Mouse (Mus musculus) embryo, embryonic 10.5 days (tissue): ENCODE data around the gene Dnajc4.
A peak's percentile ranks its signal among the peaks of the same experiment; 100 is the strongest.

Experiments
- DNase-seq: peaks from one replicate; pipeline ENCODE4 v3.0.0-alpha.2; 2015; ENCODE audit warnings: low spot score

Gene Dnajc4

DNA sequence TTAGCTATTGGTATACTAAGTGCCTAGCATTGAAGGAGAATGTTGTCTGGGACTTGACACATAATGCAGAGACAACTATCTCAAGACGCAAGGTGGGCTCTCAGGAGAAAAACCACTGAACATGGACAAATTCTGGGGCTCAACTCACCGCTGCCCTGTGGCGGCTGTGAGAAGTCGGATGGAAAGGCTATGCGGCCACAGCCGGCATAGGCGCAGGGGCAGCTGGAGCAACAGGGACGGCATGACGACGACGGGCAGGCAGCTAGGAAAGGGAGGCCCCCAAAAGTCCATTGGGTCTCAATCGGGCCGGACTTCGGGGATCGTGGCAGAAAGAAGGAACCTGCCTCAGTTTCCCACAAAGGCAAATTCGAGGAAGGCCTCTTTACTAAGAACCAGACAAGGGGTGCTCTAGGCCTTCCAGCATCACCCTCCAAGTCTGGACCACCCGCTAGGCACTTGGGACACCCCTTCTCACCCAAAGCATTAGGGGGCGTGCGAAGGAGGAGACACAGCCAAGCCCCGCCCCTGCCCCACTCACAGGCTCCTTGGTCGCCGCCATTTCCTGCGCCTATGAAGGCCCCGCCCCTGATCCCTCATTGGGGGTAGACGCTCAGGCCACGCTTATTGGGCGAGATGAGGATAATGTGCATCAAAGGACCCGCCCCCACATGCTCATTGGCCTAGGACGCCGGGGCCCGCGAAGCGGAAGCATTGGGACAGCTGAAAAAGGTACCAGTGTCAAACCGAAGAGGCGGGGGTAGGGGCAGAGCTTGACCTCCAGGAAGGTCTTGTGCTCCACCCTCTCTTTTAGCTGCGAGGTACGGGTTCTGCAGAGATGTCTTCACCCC is at the start of gene Dnajc4:
TSS of gene Dnajc4 (minus strand) at position 562 of the 848 bp plus-strand sequence.
- peak; percentile 100 for DNase-seq

DNA sequence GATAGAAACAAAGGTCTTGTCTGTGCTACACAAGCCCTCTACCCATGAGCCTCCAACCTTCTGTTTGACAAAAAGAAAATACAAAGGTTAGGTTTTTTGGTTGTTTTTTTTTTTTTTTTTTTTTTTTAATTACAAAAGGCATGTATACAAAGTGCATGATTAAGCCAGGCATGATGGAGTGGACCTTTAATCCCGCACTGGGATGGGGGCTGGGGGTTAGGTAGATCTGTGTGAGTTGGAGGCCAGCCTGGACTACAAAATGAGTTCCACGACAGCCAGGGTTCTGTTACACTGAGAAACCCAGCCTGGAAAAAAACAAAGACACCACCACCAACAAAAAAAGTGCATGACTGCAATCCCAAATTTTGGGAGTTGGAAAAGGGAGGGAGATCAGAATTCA is 48.8 kb upstream of the Dnajc4 start:
- DNase-seq, result no peak

DNA sequence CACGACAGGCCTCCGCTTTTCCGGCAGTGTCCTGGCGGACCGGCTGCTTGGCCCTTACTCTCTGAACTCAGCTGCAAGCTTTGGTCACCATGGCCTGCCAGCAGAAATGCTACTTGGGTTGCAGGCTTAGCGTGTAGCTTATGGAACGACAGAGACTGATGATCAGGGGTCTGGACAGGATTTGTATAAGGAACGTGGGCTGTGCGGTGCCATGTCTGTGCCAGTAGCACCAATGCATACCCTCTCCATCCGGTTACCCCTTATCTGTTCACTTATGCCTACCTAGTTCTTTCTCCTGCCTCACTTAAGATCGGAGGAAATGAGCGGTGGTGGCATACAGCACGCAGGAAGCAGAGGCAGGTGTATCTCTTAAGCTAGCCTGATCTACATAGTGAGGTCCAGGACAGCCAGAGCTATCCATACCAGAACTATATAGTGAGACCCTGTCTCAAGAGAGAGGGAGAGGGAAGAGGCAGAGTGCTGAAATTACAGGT is 48.3 kb upstream of the Dnajc4 start:
- no peak for DNase-seq

DNA sequence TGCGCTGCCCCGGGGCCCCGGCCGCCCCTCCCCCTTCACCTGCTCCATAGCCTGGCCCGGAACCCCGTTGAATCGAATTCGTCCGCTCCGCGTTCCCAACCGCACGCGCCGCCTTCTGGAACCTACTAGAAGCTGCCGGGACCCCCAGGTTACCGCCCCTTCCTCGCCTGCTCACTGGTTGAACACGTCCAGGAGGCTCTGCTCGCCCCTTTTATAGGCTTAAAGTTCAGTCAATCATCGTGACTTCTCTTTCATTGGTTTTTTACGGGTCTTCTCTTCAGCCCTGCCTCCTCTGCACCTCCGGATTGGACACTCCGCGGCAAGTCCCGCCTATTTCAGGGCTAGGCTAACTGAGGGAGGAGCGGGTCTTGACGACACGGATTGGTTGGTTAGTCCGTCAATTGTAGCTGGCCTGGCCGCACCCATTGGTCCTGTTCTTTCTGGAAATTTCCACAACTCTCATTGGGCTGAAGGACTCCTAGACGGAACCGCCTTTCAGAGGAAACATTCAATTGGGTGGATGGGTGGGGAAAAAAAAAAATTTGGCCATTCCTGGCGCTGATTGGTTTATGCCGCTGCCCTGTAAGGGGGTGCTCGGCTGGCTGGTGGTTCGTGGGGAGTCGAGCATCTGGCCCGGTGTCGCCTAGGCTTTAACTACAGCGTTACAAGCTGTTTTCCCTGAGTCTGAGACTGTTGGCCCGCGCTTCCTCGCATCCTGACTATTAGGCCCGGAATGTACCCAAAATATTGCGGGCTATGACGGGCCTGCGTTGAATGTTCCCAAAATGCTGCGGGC is 47.7 kb upstream of the Dnajc4 start, which contains the start of gene Stip1:
TSS of gene Stip1 (minus strand) at position 127 of the 796 bp plus-strand sequence.
- peak; percentile 100 for DNase-seq

DNA sequence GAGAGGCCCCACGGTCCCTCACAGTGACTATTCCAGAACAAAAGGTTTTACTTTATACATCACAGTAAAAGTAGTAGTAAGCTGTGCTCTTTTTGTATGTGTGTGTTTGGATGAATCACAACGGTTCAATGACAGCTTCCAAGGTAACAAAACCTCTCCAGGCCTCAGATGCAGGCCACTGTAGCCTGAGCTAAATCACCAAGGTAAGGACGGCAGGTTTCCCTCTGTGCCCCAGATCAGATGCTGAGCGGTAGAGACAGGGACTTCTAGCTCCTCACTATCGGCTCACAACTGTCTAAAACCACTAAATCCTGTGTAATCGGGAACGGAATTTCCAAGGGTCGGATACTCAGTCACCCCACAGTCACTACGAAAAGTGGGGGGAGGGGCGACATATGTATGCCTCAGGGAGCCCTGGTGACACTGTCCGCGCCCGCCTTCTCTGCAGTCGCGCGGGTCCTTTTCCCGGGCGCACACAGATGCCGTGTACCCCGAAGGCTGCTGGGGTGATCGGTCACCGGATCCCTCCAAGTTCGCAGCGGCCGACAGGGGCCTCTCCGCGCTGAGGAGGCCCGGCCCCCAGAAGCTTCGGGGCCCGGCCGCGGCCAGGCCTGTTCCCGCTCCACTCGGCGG is 46.8 kb upstream of the Dnajc4 start:
- DNase-seq, result peak; percentile 75

DNA sequence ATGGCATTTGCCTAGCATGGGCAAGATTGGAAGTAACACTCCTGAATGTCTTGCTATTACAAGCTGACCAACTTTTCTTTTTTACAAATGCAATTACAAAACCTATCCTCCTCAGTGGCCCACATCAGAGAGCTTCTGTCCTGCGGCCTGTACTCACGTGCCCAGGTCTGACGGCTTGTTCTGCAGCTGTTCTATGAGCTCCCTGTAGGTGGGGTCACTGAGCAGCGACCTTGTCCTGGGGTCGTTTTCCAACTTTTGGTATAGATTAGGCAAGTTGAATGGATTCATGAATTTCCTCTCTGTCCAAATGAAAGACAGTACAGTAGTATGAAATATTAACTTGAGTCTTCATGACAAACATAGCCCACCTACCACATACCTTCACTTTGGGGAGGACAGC is 41.6 kb upstream of the Dnajc4 start:
- no peak for DNase-seq

DNA sequence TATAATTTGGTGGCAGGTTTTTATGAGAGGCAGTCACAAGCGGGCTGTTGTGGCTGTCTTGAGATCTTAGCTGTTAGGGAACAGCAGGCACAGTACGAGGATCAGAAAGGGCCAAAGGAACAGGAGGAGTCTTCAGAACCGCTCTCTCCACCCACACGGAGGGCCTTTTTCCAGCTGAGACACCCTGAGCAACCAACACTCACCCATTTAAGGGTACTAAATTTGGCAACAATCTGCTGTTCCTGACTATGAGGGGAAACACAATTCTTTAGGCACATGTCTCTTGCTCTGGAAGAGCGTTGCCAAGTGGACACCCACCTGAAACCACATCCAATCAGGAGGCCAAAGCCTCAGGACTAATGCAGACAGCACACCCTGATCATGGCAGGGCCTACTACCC is 37.2 kb upstream of the Dnajc4 start:
- no peak for DNase-seq

DNA sequence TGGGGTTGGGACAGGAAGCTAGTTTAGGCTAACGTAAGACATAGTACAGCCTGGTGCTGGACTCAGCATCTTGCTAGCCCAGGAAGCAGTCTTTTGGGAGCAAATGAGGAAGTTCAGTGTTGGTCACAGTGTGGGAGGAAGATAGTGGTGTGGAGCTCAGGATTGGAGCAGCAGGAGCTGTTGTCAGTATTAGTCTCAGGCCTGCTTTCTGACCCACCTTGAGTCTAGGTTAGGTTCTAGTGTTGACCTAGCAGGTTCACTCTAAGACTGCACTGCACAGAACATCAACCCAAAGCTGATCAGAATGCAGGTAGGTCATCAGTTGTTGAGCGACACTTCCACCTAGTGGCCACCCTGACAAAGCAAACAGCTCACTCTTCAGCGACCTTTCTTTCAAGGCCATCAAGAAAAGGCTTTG is 27.9 kb upstream of the Dnajc4 start:
- peak; percentile 69 for DNase-seq

DNA sequence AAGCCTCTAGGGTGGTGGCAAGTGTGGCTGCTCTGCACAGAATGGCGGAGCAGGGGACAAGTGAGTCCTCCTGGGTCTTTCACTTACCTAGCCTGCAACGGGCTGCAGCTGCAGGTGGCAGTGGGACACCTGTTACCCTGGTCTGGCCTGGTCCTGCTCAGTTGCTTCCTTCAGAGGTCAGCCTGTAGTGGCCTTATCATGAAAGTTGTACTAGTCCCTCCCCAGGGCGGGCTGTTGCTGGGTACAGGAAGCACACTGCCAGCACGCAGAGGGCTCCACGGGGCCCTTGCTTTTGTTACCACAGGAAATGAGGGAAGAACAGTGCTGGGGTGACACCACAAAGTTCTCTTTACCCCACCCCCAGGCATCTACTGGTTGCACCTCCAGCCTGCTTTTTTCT is 26.8 kb upstream of the Dnajc4 start, which contains the start of gene Fermt3:
TSS of gene Fermt3 (minus strand) at position 279 of the 400 bp plus-strand sequence.
- DNase-seq, result peak; percentile 7

DNA sequence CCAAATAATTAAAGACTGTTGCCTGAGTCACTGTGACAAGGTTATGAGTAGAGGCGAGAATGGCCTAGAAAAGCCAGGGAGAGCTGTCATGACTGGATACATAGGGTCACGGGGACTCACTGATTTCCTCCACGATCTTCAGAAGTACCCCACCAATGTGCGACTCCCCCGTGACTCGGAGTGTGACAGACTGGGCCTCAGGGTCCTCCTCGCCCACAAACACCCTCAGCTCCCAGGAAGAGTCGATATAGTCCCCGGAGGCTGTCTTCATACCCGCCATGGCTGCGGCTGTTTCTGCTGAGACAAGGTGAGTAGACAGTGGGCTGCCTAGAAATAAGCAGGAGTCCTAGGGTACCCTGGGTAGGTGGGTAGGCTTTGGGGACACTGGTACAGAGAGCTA is 26.2 kb upstream of the Dnajc4 start:
- DNase-seq, result no peak

DNA sequence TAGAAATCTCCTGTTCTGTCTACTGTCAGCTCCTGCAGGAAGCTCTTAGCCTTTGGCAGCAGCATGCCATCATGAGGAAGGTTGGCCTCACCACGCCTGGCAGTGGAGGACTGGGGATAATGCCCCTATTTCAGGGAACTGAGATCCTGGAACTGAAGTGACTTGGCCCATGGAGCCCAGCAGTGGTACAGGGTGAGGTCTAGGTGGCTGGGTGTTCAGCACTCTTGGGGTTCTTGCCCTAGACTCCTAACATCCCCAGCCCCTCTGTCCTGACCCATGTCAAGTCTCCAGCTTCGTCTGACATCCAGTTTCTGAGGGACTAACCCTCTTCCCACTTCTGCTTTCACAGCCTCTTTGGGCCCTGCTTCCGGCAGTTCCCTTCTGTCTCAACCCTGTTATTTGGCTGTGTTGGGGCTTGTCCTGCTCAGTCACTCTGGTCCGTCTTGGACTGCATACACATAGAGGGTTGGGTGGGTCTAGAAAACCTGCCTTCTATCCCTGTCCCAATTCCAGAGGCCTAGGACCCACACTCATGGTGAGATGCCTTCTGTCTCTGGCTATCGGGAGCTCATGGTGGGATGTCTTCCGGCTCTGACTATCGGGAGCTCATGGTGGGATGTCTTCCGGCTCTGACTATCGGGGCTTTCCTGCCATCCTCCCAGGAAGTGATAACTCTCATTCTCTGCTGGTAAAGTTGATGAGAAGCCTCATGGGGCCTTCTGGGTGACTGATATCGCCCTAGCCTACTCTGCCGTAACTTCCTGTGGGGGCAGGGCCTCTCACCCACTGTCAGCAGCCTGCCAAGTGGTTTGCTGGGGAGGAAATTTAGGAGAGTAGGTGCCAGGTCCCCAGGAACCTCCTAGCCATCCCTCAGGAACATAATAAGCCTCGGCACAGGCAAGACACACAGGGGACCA is 25.4 kb upstream of the Dnajc4 start:
- no peak for DNase-seq

DNA sequence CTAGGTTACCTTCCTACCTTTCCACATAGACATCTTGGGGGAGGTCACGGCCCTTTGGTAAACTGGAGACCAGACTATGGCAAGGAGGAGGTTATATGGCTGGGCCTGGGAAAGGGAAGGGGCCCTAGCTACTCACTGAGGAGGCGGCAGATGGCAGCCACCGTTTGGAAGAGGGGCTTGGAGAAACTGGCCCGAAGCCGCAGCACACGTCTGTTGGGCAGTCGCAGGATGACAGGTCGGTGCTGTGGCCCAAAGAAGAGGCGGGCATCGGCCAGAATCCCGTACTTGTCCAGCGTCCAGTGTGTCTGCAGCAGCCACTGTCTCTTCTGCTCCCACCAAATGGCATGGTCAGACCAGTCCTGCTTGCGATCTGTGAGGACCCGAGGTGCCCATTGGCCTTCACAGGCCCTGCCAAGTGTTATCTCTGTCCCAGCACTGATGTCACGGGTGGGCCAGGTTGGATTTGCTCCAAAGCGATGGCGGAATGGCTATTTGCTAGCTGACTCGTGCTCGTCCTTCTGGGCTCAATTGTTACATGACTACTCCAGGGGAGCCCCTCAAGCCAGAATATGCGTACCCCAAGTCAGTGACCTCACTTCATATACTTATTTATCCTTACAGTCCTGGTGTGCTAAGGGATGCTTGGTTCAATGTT is 22.2 kb upstream of the Dnajc4 start:
- no peak for DNase-seq

DNA sequence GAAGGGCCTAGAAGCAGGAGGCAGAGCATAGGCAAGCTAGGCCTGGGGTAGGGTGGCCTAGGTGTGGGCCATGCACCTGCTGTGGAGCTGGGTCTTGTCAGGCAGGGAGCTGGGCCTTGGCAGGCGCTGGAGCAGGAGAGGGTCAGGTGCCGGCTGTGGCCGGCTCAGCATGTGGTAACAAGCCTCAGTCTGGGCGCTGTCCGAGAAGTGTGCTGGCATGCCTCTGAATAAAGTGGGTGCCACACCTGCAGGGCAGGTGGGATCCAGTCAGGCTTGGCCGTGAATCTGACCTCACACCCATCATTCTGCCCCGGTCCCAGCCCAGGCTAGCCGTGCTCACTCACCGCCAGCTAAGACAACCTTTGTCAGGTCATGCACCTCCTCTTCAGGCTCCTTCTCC is 21.6 kb upstream of the Dnajc4 start:
- no peak for DNase-seq

DNA sequence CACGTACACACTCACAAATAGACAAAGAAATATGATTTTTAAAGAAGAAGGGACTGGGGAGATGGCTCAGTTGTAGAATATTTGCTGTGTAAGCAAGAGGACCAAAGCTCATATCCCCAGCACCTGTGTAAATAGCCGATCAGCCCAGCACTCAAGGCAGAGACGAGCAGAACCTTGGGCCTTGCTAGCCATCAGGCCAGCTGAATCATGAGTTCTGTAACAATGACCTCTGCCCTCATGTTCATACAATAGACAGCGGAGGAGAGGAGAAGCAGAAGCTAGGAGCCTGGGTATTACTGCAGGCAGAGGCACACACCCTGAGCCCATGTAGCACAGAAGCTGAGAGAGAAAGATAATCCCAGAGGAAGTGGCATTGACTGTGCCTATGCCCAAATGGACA is 20.1 kb upstream of the Dnajc4 start:
- no peak for DNase-seq

DNA sequence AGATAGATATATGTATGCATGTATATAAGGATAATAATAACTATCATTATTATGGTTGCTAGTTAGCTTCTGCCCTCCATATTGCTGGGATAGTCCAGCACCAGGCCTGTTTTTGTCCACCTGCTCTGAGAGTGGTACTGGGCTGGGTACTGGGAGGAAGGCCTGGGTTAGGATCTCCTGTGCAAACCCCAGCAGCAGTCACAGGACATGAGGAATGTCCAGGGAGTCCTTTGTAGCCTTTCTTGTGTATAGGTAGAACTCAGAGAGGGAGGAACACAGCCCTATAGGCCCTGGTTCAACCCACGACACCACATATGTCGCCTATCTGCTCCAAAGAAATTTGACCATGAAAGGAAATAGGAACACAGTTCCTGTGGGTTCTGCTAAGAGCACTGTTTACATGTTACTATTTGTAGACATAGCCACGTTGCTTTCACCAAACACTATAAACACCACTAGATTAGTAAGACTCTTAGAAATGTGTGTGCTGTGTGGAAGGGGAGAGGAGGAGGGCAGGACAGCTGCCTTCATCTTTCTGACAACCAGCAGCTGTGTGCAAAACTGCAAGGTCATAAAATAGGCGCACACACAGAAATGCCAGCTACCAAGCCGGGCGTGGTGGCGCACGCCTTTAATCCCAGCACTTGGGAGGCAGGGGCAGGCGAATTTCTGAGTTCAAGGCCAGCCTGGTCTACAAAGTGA is 14.7 kb upstream of the Dnajc4 start:
- no peak for DNase-seq

DNA sequence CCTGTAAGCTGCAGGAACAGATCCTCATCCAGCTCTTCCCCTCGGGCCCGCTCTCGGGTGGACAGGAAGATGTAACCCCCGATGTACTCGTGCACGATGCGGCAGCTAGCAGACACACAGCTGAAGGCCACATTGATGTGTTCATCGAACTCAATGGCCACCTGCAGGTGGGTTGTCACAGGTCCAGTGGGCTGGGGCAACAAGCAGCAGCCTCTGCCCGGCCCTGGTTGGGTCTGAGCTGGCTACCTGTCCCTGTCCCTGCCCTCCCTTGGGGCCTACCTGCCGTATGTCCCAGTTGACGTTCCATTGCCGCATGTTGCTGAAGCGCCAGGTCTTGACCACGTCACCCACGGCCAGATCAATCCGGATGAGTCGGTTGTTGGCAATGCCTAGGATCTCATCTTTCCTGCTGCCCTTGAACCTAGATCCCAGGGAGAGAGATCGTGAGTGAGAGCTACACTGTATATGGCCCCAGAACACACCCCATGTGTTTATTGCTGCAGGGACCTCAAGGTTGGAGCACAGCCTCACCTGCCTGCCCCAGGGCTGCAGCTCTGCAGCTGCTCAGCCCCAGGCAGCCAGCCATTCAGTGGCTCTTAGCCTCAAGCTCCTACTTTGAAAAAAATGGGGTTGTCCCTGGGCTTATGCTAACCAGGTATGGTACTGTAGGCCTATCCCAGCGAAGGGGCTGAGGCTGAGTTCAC is 7.1 kb upstream of the Dnajc4 start:
- no peak for DNase-seq

DNA sequence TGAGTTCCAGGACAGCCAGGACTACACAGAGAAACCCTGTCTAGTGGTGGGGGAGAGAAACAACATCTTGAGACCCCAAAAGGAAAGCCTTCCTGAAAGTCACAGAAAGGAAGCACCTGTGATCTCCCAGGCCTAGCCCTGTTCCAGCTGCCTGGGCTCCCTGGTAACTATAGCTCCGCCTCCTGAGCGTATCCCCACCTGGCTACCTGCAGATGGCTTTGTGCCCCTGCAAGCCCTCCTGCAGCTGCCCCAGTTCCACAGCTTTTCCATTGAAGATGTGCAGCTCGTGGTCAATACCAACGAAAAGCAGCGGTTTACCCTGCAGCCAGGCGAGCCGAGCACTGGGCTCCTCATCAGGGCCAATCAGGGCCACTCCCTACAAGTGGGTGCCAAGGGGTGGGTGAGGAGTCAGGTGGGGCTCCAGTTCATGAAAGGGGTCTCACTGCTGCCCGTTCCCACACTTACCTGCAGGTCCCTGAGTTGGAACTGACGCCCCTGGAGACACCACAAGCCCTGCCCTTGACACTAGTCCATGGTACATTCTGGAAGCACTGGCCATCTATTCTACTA is 5.4 kb upstream of the Dnajc4 start:
- DNase-seq, result no peak

DNA sequence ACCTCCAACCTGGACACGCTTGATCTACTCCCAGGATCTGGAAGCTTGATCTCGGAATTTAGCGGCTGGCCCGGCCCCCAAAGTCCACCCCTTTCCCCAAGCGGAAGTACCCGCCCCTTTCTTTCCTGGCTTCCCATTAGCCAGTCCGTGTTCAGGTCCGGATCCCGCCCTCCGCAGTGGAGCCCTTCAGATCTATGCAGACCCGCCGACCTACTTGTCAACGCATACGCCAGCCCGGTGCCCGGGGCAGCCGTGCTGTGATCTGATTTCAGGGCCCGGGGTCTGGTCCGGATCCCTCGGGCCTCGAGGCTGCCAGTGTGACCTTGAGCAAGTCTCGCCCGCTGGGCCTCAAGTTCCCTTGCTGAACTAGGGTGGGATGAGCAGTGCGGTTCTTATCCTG is 3.6 kb upstream of the Dnajc4 start, which contains the start of the genes Nudt22 and Trpt1:
TSS of gene Nudt22 (minus strand) at position 112 of the 400 bp plus-strand sequence.
TSS of gene Trpt1 (plus strand) at position 126 of the 400 bp plus-strand sequence.
- DNase-seq, result peak; percentile 96
